ENCODE assay signal across 11 mouse cellular contexts in the genomic region with DNA sequence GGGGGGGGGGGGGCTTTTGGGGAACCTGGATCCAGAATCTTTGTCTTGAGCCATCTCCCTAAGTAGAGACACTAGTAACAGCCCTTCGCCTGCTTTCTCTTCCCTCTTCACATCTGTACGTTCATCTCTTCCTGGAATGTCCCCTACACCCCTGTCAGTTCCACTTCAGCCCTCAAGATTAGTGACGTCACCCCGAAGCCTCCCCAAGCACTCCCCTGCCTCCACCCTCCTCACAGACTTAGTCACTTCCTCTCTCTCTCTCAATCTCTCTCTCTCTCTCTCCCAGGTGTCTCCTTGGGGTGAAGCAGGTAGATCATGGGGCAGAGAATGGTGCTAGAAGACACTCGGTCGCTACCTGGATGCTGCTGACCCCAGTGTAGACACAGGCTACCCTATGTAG. TPM values are rescaled to one million over a fixed set of nuclear protein-coding genes. Genes with fewer than 3 reads are reported as not detected.
DNase-seq lines count a peak whose midpoint lies in the region; ATAC-seq and TF ChIP-seq lines count a peak whose summit lies in the region.
"Had no signal": no experiment of that assay in that cellular context is flagged by ENCODE, and none has a peak within 500 bp of the region (broad histone marks: within the 10 kb centered on the region; RNA-seq: fewer than 3 reads in every experiment).

No protein-coding gene starts in this region.

- no peak for TF ChIP-seq CTCF in heart, adult 2 months (IDR thresholded peaks at IDR 0.05)
- no peak for TF ChIP-seq CTCF in bone marrow macrophage, adult 2 months (IDR thresholded peaks at IDR 0.05; ENCODE audit: low read depth, low read length)

- no peak overlapping the region for H3K4me3 ChIP-seq in heart, adult 2 months
- no peak overlapping the region for H3K4me3 ChIP-seq in bone marrow macrophage, adult 2 months (ENCODE audit: insufficient read depth, low read length)
- H3K4me3 ChIP-seq: layer of hippocampus, adult 2 months; megakaryocyte, embryonic 14.5 days had no signal

- no peaks in the 10 kb centered on the region for H3K36me3 ChIP-seq in heart, adult 2 months (ENCODE audit: control insufficient read depth, insufficient read depth, low read length)

- DNase-seq in heart, adult 11 months, result peak; percentile 91
- no peak for DNase-seq in heart, adult 2 months
- peak; percentile 47 for DNase-seq in 3T3-L1 (ENCODE audit: low read depth, low spot score)
- DNase-seq in kidney, adult 9 months, result no peak
- no peak for DNase-seq in gastrocnemius, postnatal 14 days
- no peak for DNase-seq in c-Kit-positive CD71-positive TER-119-positive erythroid progenitor cells, embryonic 14.5 days (ENCODE audit: low spot score)
- DNase-seq: adrenal gland, postnatal 10 days had no signal

- 58% methylated on average over 6 of the region's 6 CpGs for WGBS in heart, adult 2 months

- no peak for TF ChIP-seq EP300 in heart, adult 2 months (IDR thresholded peaks at IDR 0.05; ENCODE audit: insufficient read depth, low read depth, low read length)

- intact Hi-C loops in heart, adult 2 months (cut with DNase I), result no loop called here
- intact Hi-C loops in gastrocnemius, postnatal 14 days (cut with DNase I; ENCODE audit: low total_unique reads), result no loop called here

- no peak overlapping the region for H3K27ac ChIP-seq in heart, adult 2 months
- peak overlapping the region; percentile 51 for H3K27ac ChIP-seq in bone marrow macrophage, adult 2 months (ENCODE audit: insufficient read depth, low read depth, low read length)
- H3K27ac ChIP-seq: layer of hippocampus, adult 2 months had no signal

- H3K9ac ChIP-seq in heart, adult 2 months (ENCODE audit: low read depth, low read length), result no peak overlapping the region

- H3K4me1 ChIP-seq in heart, adult 2 months (ENCODE audit: control insufficient read depth, insufficient read depth, low read length), result peaks cover 6% of the 10 kb centered on the region
- peaks cover 32% of the 10 kb centered on the region for H3K4me1 ChIP-seq in bone marrow macrophage, adult 2 months (ENCODE audit: control insufficient read depth, insufficient read depth, low read length)

- H3K79me2 ChIP-seq in heart, adult 2 months (replicated peaks; ENCODE audit: control insufficient read depth, insufficient read depth, low read length), result no peaks in the 10 kb centered on the region

- TF ChIP-seq POLR2A in heart, adult 2 months (IDR thresholded peaks at IDR 0.05; ENCODE audit: insufficient read depth, low read depth, low read length), result no peak
- no peak for TF ChIP-seq POLR2A in bone marrow macrophage, adult 2 months (IDR thresholded peaks at IDR 0.05; ENCODE audit: borderline replicate concordance, low read depth, low read length)

- peak; percentile 36; the same call in 1 of the 2 replicates for ATAC-seq in megakaryocyte, adult 5-6 weeks (ENCODE audit: poor library complexity, severe bottlenecking)

- H3K27me3 ChIP-seq in heart, adult 2 months (ENCODE audit: control insufficient read depth, insufficient read depth, low read length), result no peaks in the 10 kb centered on the region

RNA-seq across cellular contexts. Expression of gene Castor2, which starts 3.2 kb away (rescaled TPM):
- total RNA-seq in heart, adult 2 months (2021), result 10 to 100 TPM; 20.7 to 21.1 TPM
- 14.2 and 18.2 TPM in 2 replicates for polyA plus RNA-seq in heart, adult 2 months (2012; rRNA removed)
- 10.7 and 18.9 TPM in 2 replicates for polyA plus RNA-seq in bone marrow macrophage, adult 2 months (2012; ENCODE audit: insufficient read depth, insufficient read length, missing spikeins)
- total RNA-seq in megakaryocyte, adult 5-6 weeks (2015), result 5.7 and 7.2 TPM in 2 replicates
- 2.1 TPM in 2 replicates for total RNA-seq in megakaryocyte, adult 5-6 weeks (2017)
- 10 to 100 TPM; 36.5 to 40.2 TPM for total RNA-seq in gastrocnemius, postnatal 14 days (2021)

Comparison
In these comparisons a context has a peak if more than half of its experiments do, and no peak if none do; other contexts are left out.
1. DNase-seq: peak in heart, adult 11 months (single experiment) and 3T3-L1 (single experiment); none in heart, adult 2 months (0 of 2), kidney, adult 9 months (single experiment), gastrocnemius, postnatal 14 days (single experiment) and c-Kit-positive CD71-positive TER-119-positive erythroid progenitor cells, embryonic 14.5 days (single experiment).